8 mouse cellular contexts compared by ENCODE assay signal in genomic region chr12:71577349-71577748, GRCm38 (mm10).
A peak's percentile ranks its signal among the peaks of the same experiment; 100 is the strongest.
DNase-seq lines count a peak whose midpoint lies in the region; ATAC-seq and TF ChIP-seq lines count a peak whose summit lies in the region.

No protein-coding gene starts in this region.

- peak; percentile 42 for TF ChIP-seq CTCF in heart, postnatal 0 days (IDR thresholded peaks at IDR 0.05; ENCODE audit: low read depth)

- peak overlapping the region; percentile 62 for H3K4me2 ChIP-seq in heart, postnatal 0 days (ENCODE audit: low read depth, low read length)

- peak; percentile 10 for DNase-seq in 416B (ENCODE audit: low read depth)
- peak; percentile 70 for DNase-seq in ES-E14 (ENCODE audit: low read depth, low spot score)
- DNase-seq in cerebellum, postnatal 25 days: peak; percentile 21 to 39
- peak; percentile 19 for DNase-seq in heart, postnatal 0 days (ENCODE audit: low spot score)
- DNase-seq in kidney, postnatal 25 days: peak; percentile 70 to 84
- peak; percentile 10 for DNase-seq in thymus, postnatal 0 days (ENCODE audit: low spot score)
- DNase-seq in right cerebral cortex, postnatal 25 days: no peak

- no peak for ATAC-seq in heart, postnatal 0 days (ENCODE audit: insufficient read depth, low read depth)

- in situ Hi-C loops in ES-E14 (cut with MboI; ENCODE audit: low sequenced_read_pairs in 2 of 2, unreplicated experiment in 2 of 2): no loop called here

- H3K4me3 ChIP-seq in ES-E14 (ENCODE audit: insufficient read depth in 1 of 2, low read depth in 1 of 2, low read length in 2 of 2, poor library complexity in 1 of 2, severe bottlenecking in 1 of 2) (peak overlapping the region in 1 of 2 experiments; percentile 40; a peak in 1 of 4 replicates), macrophage (ENCODE audit: inconsistent target) (peak overlapping the region; percentile 23)
- peak overlapping the region; percentile 37 for H3K4me3 ChIP-seq in heart, postnatal 0 days (ENCODE audit: low read depth, low read length)

- TF ChIP-seq EP300 in heart, postnatal 0 days (IDR thresholded peaks at IDR 0.05; ENCODE audit: low read depth): no peak

- H3K9ac ChIP-seq in ES-E14 (ENCODE audit: insufficient read depth, low read depth, low read length, poor library complexity, severe bottlenecking): no peak overlapping the region
- H3K9ac ChIP-seq in heart, postnatal 0 days (replicated peaks; ENCODE audit: low read depth, low read length): no peak overlapping the region

- H3K79me2 ChIP-seq in macrophage (ENCODE audit: inconsistent target): no peaks in the 10 kb centered on the region

- H3K27me3 ChIP-seq in heart, postnatal 0 days (ENCODE audit: control insufficient read depth, insufficient read depth, low read length): no peaks in the 10 kb centered on the region

- H3K27ac ChIP-seq in ES-E14 (ENCODE audit: insufficient read depth, low read depth, low read length, poor library complexity, severe bottlenecking) (no peak overlapping the region), macrophage (no peak overlapping the region)
- no peak overlapping the region for H3K27ac ChIP-seq in heart, postnatal 0 days (ENCODE audit: low read depth)

- no peaks in the 10 kb centered on the region for H3K9me3 ChIP-seq in ES-E14 (ENCODE audit: control insufficient read depth, insufficient read depth, low read depth, low read length)
- no peaks in the 10 kb centered on the region for H3K9me3 ChIP-seq in heart, postnatal 0 days (replicated peaks; ENCODE audit: control insufficient read depth, low read length)

- WGBS in heart, postnatal 0 days: 5% methylated on average over 9 of the region's 9 CpGs
- WGBS in macrophage (ENCODE audit: missing documents): 6% methylated on average over 9 of the region's 9 CpGs

- peaks cover 0 to 2% of the 10 kb centered on the region in 2 experiments; a peak in 1 of 4 replicates for H3K4me1 ChIP-seq in ES-E14 (ENCODE audit: control insufficient read depth in 2 of 2, insufficient read depth in 2 of 2, low read length in 2 of 2, poor library complexity in 1 of 2)
- peaks cover 11% of the 10 kb centered on the region for H3K4me1 ChIP-seq in heart, postnatal 0 days (ENCODE audit: control insufficient read depth, insufficient read depth)

- H3K36me3 ChIP-seq in ES-E14 (ENCODE audit: control insufficient read depth, insufficient read depth, low read length, poor library complexity, severe bottlenecking): no peaks in the 10 kb centered on the region
- H3K36me3 ChIP-seq in heart, postnatal 0 days (replicated peaks; ENCODE audit: control insufficient read depth, insufficient read depth, low read length): no peaks in the 10 kb centered on the region
- H3K36me3 ChIP-seq in macrophage (ENCODE audit: inconsistent target): no peaks in the 10 kb centered on the region

TF ChIP-seq in ES-E14, 5 proteins besides CTCF, POLR2A, EP300 and RAD21:
- TF ChIP-seq MAFK (IDR thresholded peaks at IDR 0.05; ENCODE audit: insufficient read depth, low read depth, low read length) (no peak), ZC3H11A (IDR thresholded peaks at IDR 0.05; ENCODE audit: borderline replicate concordance, low read depth, low read length) (peak; percentile 84)
